Mouse (Mus musculus) heart, embryonic 14.5 days (tissue): Measurements from ENCODE around the gene Ugt1a6b. TPM values are rescaled to one million over a fixed set of nuclear protein-coding genes. Genes with fewer than 3 reads are reported as not detected.

Experiments used
- ATAC-seq: fragments of 200-750 bp; cut with Nextera tagmentation; 2 replicates; pipeline ENCODE4 v1.8.0; 2017; ENCODE audit warnings: low read depth, moderate TSS enrichment; ENCODE audit not compliant: insufficient number of reproducible peaks, insufficient read depth, low FRiP score
- H3K27ac ChIP-seq, 2 experiments: fragments of 200-500 bp in 1 of 2; fragments of 300-500 bp in 1 of 2; sonication (generic) in 1 of 2; replicated peaks in 1 of 2; 2 replicates each; pipeline ENCODE4 v1.5.1; 2012 to 2014; ENCODE audit warnings: low read depth in 2 of 2, low read length in 2 of 2, control low read depth in 1 of 2, mild to moderate bottlenecking in 1 of 2, mixed read lengths in 1 of 2; ENCODE audit not compliant: control insufficient read depth in 1 of 2, insufficient read depth in 1 of 2
- H3K27me3 ChIP-seq: fragments of 300-500 bp; sonication (generic); 2 replicates; pipeline ENCODE4 v1.6.1; 2014; ENCODE audit warnings: mild to moderate bottlenecking, low read length, control low read depth; ENCODE audit not compliant: control insufficient read depth, insufficient read depth
- H3K36me3 ChIP-seq: fragments of 300-500 bp; sonication (generic); 2 replicates; pipeline ENCODE4 v1.6.1; 2014; ENCODE audit warnings: mild to moderate bottlenecking, control low read depth, low read length, mixed read lengths; ENCODE audit not compliant: control insufficient read depth, insufficient read depth
- H3K4me1 ChIP-seq, 2 experiments: fragments of 200-500 bp in 1 of 2; fragments of 300-500 bp in 1 of 2; sonication (generic) in 1 of 2; 2 replicates each; pipeline ENCODE4 v1.6.1; 2012 to 2014; ENCODE audit warnings: low read length in 2 of 2, control low read depth in 1 of 2, mixed read lengths in 1 of 2; ENCODE audit not compliant: control insufficient read depth in 2 of 2, insufficient read depth in 2 of 2
- H3K4me2 ChIP-seq: fragments of 300-500 bp; sonication (generic); 2 replicates; pipeline ENCODE4 v1.6.1; 2014; ENCODE audit warnings: mild to moderate bottlenecking, low read length
- H3K4me3 ChIP-seq, 2 experiments: fragments of 200-500 bp in 1 of 2; fragments of 300-500 bp in 1 of 2; sonication (generic) in 1 of 2; 2 replicates each; pipeline ENCODE4 v1.5.1; 2012 to 2014; ENCODE audit warnings: low read length in 2 of 2, mild to moderate bottlenecking in 2 of 2, control low read depth in 1 of 2, low read depth in 1 of 2, moderate library complexity in 1 of 2; ENCODE audit not compliant: control insufficient read depth in 1 of 2, insufficient read depth in 1 of 2
- H3K9ac ChIP-seq: fragments of 300-500 bp; sonication (generic); 2 replicates; pipeline ENCODE4 v1.6.1; 2014; ENCODE audit warnings: mild to moderate bottlenecking, low read length
- H3K9me3 ChIP-seq: fragments of 300-500 bp; sonication (generic); 2 replicates; pipeline ENCODE4 v1.6.1; 2016; ENCODE audit warnings: low read length, control low read depth; ENCODE audit not compliant: control insufficient read depth
- WGBS: fragments of 180-500 bp; shearing (Covaris S2); extraction: QIAGEN DNeasy Blood & Tissue Kit; methylation state at CpG from one replicate; pipeline ENCODE4 v1.1.7; 2014; 5-methylcytosine and 5-hydroxymethylcytosine counted together
- polyA plus RNA-seq: library from polyadenylated mRNA; unstranded; fragments of >200 nt; fragmentation: Nextera tagmentation; extraction: Ambion mirVana; gene quantifications from 2 replicates; pipeline ENCODE4 v1.2.1, GENCODE M21; 2014

The Ugt1a6b gene
- polyA plus RNA-seq, 1 experiment from 2014 or later: not detected

DNA sequence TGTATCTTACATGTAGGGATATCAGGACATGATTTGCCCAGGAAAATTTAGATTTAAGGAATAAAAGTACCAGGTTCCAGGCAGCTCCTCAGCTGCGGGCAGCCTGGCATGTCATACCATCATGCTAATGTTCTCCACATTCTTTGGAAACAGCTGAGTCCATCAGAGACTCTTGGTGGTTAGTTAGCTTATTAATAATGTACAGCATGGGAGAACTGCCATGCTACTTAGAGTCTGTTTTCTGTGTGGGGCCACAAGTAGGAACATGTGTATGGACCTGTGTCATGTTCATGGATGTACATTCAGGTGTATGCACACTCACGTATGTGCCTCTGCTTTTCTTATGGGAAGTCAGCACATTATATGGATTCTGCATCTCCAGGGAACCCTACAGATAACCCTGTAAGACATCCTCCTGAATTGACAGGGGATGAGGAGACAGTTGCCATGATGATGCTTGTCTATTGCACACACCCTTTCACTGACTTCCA lies 111.5 kb downstream of the Ugt1a6b start:
- 70% methylated on average over 2 of the region's 2 CpGs for WGBS

GRCm38 (mm10) chr1:88215466-88216380 lies 112.7 kb downstream of the Ugt1a6b start:
- no peak for ATAC-seq
- no peaks in the 10 kb centered on the region for H3K4me1 ChIP-seq
- WGBS: 62% methylated on average over 10 of the region's 10 CpGs

More for the DNA sequence above, 111.5 kb downstream of the Ugt1a6b start:
- H3K27me3 ChIP-seq: no peaks in the 10 kb centered on the region
- no peak overlapping the region for H3K27ac ChIP-seq
- ATAC-seq: no peak
- H3K4me1 ChIP-seq: no peaks in the 10 kb centered on the region
- no peaks in the 10 kb centered on the region for H3K36me3 ChIP-seq
- no peak overlapping the region for H3K9ac ChIP-seq
- H3K4me3 ChIP-seq: no peak overlapping the region
- no peak overlapping the region for H3K4me2 ChIP-seq
- peaks cover 47% of the 10 kb centered on the region for H3K9me3 ChIP-seq

GRCm38 (mm10) chr1:88216551-88216950 lies 113.5 kb downstream of the Ugt1a6b start:
- ATAC-seq: no peak

More at GRCm38 (mm10) chr1:88215466-88216380, 112.7 kb downstream of the Ugt1a6b start:
- no peak overlapping the region for H3K9ac ChIP-seq
- no peaks in the 10 kb centered on the region for H3K27me3 ChIP-seq
- no peak overlapping the region for H3K4me3 ChIP-seq
- no peaks in the 10 kb centered on the region for H3K36me3 ChIP-seq
- H3K9me3 ChIP-seq: peaks cover 47% of the 10 kb centered on the region
- H3K4me2 ChIP-seq: no peak overlapping the region
- H3K27ac ChIP-seq: no peak overlapping the region

DNA sequence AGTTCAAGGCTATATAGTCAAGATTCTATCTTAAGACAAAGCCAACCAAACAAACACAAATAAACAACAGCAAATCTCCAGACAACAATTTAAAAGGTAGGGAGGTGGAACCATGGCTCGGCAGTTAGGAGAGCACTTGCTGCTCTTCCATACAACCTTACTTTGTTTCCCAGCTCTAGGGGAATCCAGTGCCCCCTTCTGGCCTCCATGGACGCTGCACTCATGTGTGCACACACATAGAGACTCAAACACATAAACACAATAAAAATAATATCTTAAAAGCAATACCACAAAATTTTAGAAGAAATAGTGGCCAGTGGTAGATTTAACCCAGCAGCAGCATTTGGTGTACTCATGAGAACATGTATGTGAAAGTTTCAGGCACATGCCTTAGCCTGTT lies 114.1 kb downstream of the Ugt1a6b start:
- H3K9me3 ChIP-seq: peaks cover 40% of the 10 kb centered on the region
- H3K4me3 ChIP-seq: no peak overlapping the region
- no peak for ATAC-seq

More at GRCm38 (mm10) chr1:88216551-88216950, 113.5 kb downstream of the Ugt1a6b start:
- 53% methylated on average over 2 of the region's 2 CpGs for WGBS
- no peaks in the 10 kb centered on the region for H3K36me3 ChIP-seq
- H3K4me2 ChIP-seq: no peak overlapping the region
- no peak overlapping the region for H3K4me3 ChIP-seq
- H3K9ac ChIP-seq: no peak overlapping the region
- H3K27ac ChIP-seq: no peak overlapping the region
- peaks cover 44% of the 10 kb centered on the region for H3K9me3 ChIP-seq
- no peaks in the 10 kb centered on the region for H3K27me3 ChIP-seq
- H3K4me1 ChIP-seq: no peaks in the 10 kb centered on the region

GRCm38 (mm10) chr1:88217576-88217975 lies 114.5 kb downstream of the Ugt1a6b start:
- WGBS: 34% methylated on average over 3 of the region's 3 CpGs
- no peak for ATAC-seq

More for the DNA sequence above, 114.1 kb downstream of the Ugt1a6b start:
- H3K4me1 ChIP-seq: no peaks in the 10 kb centered on the region
- H3K4me2 ChIP-seq: no peak overlapping the region
- H3K27ac ChIP-seq: no peak overlapping the region
- H3K36me3 ChIP-seq: no peaks in the 10 kb centered on the region
- no peaks in the 10 kb centered on the region for H3K27me3 ChIP-seq
- 52% methylated on average over 2 of the region's 2 CpGs for WGBS
- H3K9ac ChIP-seq: no peak overlapping the region

GRCm38 (mm10) chr1:88218051-88218450 lies 115.0 kb downstream of the Ugt1a6b start:
- H3K9ac ChIP-seq: no peak overlapping the region
- H3K9me3 ChIP-seq: peaks cover 33% of the 10 kb centered on the region
- H3K4me1 ChIP-seq: no peaks in the 10 kb centered on the region
- H3K27ac ChIP-seq: no peak overlapping the region
- no peak for ATAC-seq
- H3K4me2 ChIP-seq: no peak overlapping the region
- no peaks in the 10 kb centered on the region for H3K27me3 ChIP-seq
- no peak overlapping the region for H3K4me3 ChIP-seq
- WGBS: 67% methylated on average over 9 of the region's 9 CpGs
- H3K36me3 ChIP-seq: no peaks in the 10 kb centered on the region

More at GRCm38 (mm10) chr1:88217576-88217975, 114.5 kb downstream of the Ugt1a6b start:
- Histone ChIP-seq H3K9me3 (peaks cover 37% of the 10 kb centered on the region), H3K27ac (no peak overlapping the region), H3K27me3 (no peaks in the 10 kb centered on the region), H3K4me3 (no peak overlapping the region), H3K4me1 (no peaks in the 10 kb centered on the region), H3K4me2 (no peak overlapping the region), H3K36me3 (no peaks in the 10 kb centered on the region), H3K9ac (no peak overlapping the region)

GRCm38 (mm10) chr1:88218591-88218990 lies 115.5 kb downstream of the Ugt1a6b start:
- no peaks in the 10 kb centered on the region for H3K36me3 ChIP-seq
- no peak overlapping the region for H3K9ac ChIP-seq
- no peaks in the 10 kb centered on the region for H3K4me1 ChIP-seq
- no peak overlapping the region for H3K4me2 ChIP-seq
- H3K9me3 ChIP-seq: peaks cover 27% of the 10 kb centered on the region
- no peaks in the 10 kb centered on the region for H3K27me3 ChIP-seq
- 43% methylated on average over 4 of the region's 4 CpGs for WGBS
- ATAC-seq: no peak
- H3K27ac ChIP-seq: no peak overlapping the region
- H3K4me3 ChIP-seq: no peak overlapping the region
